Mouse (Mus musculus) heart, adult 8-10 months (tissue): ENCODE results near the gene Fkbp1a. TPM values are rescaled to one million over a fixed set of nuclear protein-coding genes. Genes with fewer than 3 reads are reported as not detected.
A peak's percentile ranks its signal among the peaks of the same experiment; 100 is the strongest.

Experiments
- DNase-seq: peaks from one replicate; pipeline ENCODE4 v3.0.0; 2022; ENCODE audit warnings: low spot score
- total RNA-seq, 4 experiments: library from RNA; stranded (reverse); gene quantifications; 2 replicates each; pipeline ENCODE4 v1.2.4; 2022

Fkbp1a gene
- 100 to 1,000 TPM; 185 to 207 (median 192) TPM for total RNA-seq

DNA sequence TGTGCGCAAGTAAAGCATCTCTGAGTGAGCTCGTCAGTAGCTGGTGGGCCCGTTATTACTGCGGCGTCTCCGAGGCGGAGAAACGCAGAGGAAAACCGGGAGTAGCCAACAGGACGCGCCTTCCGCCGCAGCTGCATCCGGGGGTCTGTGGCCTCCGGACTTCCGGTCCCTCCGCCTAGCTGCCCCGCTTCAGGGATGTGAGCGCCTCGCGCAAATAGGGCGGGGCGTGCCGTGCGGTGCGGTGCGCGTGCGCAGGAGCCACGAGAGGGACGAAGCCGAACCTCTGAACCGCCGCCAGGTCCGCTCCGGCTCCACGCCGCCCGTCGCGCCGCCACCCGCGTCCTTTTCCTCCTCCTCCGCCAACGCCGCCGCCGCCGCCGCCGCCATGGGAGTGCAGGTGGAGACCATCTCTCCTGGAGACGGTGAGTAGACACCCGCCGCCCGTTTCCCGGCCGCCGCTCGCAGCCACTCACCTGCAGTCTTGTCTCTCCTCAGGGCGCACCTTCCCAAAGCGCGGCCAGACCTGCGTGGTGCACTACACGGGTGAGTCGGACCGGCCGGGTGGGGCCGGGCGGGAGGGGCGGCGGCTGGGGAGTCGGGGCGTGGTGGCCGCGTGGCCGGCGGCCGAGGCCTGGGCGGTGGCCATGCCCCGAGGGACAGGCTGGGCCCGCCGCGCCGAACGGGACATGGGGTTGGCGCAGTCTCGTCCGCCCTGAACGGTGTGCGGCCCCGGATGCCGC lies at the start of gene Fkbp1a:
Gene Fkbp1a, plus strand, starts transcription at position 161 of the 740 bp plus-strand sequence.
- DNase-seq, result peak; percentile 97

DNA sequence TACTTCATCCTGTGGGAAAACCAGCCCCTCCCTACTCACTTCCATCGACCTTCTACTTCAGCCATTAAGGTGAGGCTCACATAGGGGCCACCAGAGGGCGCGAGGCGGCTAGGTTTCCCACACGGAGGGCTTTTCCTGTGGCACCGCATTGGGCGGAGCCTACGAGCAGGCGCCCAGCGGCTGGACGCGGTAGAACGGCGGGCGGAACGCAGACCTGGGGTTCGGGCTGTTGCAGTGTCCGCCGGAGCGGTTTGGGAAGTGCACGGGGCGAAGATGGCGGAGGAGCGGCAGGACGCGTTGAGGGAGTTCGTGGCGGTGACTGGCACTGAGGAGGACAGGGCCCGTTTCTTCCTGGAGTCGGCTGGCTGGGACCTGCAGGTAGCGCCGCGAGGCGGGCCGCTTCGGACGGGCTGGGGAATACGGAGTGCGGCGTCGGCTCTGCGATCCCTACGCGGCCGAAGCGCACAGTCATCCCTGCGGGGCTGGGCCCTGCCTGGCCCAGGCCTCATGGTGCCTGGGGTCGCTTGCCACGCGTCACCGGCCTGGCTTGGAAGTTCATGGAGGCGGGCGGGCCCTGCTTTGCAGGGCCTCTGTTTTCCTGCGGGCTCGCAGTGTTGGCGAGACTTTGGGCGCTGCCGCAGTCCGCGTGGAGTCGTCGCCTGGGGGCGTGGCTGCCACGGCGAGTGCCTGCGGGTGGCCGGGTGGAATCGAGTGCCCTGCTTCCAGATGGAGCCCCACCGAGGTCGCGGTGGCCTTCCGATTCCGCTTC lies 48.1 kb upstream of the Fkbp1a start, which contains the start of gene Nsfl1c:
Gene Nsfl1c, plus strand, starts transcription at position 148 of the 769 bp plus-strand sequence.
- DNase-seq, result peak; percentile 93

DNA sequence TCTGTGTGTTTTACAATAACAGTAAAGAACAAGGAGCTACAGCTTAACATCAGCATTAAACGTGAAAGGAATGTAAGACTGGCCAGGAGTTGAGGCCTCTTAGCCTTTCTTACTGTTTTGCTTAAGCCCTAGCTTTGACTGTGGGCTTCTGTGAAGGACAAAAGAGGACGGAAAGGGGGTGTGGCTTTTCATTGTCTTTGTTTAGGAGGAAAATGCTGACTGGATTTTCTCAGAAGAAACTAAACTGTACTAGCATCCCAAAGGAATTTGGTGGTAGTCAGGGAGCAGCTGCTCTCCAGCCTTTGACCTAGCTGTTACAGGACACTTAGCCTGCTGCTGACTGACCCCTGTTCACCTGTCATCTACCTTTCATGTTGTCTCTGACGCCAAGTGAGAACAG lies 43.9 kb upstream of the Fkbp1a start:
- no peak for DNase-seq

DNA sequence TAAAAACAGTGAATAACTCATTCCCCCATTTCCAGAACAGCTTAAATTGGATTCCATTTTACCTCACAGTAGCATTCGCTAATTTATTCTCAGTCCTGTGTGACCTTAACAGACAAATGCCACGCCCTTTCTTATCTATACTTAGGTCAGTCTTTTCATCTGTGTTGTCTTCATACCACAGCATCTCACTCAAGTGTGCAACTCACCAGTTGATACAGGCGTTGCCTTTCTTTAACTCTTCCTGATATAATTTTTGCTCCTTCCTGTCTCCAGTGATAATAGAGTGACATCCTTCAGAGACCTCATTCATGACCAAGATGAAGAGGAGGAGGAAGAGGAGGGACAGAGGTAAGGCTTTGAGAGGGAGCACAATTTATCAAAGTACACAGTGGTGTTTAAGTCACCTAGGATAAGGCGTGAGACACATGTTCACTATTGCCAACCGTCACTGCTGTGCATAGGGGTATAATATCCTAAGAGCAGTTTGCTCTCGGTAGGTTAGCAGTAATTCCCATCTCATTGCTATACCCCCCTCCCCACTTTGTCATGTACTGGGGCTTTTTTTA lies 41.8 kb upstream of the Fkbp1a start:
- no peak for DNase-seq

DNA sequence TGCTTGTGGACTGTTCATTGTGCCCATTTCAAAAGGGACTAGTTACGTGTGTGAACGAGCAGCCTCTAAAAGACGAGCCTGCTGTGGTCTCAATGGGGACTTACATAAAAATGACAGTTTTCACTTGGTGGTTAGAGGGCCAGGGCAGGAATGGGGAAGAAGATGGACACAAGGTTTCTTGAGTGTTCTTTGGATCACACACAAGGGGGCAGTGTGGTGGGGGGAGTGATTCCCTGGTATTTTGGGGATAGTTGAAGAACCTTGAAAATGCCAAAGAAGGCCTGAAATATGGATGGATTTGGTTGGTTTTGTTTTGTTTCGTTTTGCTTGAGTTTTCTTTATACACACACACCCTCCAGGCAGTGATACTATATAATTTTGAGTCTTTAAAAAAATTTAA lies 38.1 kb upstream of the Fkbp1a start:
- DNase-seq, result no peak

DNA sequence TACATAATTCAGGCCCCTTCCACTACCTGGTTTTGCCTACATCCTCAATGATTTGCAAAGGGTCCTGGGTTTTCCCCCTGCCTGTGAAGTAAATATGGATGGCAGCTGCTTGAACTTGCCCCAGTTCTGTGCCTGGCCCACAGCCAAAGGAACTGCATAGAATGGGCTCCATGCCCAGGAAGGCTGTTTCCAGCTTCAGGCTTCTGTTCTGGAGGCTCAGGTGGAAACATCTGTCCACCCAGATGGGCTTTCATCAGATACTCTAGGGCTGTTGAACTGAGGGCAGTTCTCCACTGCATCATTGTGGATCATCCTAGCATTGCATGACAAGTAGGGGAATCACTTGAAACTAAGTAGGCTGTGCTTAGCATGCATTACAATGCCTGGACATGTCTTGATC lies 30.1 kb upstream of the Fkbp1a start:
- peak; percentile 28 for DNase-seq

DNA sequence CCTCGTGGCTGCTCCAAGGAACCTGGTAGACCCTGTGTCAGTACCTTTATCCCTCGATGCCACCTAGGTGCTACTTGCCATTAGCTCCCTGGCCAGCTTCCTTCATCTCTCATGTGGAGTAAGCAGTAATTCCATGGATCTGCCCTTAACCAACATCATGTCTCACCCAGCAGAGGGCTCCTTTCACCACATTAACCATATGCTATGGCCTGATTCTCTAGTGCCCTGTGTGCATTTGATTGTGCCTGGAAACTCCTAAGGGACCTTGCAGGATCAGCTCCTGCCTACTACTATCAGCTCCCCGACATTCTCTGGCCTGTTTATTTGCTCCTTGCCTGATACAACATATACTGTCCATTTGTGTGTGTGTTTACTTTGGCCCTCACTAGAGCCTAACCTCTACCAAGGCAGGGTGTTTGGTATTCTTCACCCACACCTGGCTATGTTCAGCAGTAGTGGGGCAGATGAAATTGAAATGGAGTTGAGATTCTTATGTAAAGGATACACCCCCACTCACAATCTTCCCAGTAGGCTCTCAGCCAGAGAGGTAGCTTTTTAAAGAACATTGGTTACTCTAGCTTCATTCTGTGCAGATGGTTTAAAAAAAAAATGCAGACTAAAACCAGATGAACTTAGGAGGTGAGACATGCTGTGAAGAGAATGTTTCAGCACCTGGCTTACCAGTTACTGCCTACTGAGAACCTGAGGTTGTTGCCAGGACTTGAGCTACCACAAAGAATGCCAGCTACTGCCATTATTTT lies 28.6 kb upstream of the Fkbp1a start:
- no peak for DNase-seq

DNA sequence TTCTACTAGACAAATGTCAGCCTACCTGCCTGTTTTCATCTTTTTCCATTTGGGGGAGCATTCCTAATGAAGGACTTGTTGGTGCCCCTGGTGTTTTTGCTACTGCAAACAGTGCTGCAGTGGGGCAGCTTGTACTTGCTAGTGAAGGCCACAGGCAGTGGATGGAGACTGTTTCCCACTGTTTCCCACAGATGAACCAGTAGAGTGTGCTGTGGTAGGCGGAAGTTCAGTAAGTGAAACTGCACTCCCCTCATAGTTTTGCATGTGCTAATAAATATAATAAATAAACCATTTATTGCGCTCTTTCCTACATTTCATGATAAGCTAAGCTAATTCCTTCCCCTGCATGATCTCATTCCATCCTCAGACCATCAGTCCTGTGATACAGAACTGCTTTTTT lies 23.3 kb upstream of the Fkbp1a start:
- no peak for DNase-seq

DNA sequence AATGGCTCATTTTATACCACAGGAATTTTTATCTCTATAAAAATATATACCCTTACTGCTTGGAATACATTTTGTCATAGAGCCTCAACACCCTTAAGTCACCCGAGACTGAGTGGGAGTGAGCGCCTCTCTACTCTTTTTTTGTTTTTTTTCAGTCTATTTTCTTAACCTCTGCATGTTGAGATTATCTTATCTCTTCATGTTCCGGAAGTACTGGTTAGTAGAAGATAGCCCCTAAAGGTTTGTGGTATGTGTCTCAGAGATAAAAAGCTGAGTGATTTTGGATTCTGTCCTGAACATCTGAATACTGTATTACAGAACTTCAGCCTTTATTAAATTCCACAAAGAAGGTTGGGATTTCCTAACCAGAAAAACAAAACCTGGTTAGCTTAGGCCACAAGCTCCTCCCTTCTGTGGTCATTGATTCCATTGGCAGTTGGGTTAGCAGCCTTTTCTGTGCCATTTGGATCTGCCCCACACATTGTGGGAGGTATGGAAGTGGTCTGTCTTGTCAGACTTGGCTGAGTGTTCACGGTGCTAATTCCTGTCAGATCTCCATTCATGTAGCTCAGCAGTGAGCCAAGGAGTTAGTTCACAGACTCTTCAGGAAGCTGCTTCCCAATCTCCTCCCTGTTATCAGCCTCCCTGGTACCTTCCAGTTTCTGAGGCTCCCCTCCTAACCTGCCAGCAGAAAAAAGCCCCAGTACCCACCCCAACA lies 17.8 kb upstream of the Fkbp1a start:
- DNase-seq, result no peak

DNA sequence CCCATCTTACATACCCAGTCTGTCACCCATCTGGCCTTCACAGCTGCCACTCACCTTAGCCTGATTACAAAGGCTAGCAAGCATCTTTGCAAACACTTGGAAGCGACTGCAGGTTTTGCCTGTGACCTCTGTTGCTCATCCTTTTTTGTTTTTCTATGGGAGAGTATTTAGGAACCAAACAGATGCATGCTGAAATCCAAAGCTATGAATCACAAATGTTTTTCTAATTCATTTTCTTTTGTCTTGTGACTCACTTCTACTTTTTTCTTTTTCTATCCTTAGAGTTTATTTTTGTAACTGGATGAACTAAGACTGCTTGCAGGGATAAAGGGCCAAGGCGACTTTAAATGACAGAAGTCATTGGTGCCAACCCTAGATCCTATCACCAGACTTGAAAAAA lies 16.8 kb upstream of the Fkbp1a start:
- DNase-seq, result no peak

DNA sequence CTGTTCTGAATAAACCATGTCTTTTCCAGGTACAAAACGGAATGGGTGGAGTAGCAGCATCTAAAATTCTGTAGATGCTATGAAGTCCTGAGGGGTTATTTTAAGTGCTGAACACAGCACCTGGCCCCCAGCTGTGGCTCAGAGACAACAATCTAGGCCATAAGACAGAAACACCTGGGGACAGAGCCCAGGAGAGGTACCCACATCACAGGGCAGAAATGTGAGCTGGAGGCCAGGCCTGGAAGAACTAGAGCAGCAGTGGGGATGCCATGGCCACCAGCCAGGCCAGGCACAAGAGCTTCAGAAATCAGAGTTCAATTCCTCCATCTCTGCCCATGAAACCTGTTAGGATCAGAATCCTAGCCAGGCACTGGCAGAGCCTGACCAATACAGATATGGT lies 14.2 kb upstream of the Fkbp1a start:
- DNase-seq, result no peak

DNA sequence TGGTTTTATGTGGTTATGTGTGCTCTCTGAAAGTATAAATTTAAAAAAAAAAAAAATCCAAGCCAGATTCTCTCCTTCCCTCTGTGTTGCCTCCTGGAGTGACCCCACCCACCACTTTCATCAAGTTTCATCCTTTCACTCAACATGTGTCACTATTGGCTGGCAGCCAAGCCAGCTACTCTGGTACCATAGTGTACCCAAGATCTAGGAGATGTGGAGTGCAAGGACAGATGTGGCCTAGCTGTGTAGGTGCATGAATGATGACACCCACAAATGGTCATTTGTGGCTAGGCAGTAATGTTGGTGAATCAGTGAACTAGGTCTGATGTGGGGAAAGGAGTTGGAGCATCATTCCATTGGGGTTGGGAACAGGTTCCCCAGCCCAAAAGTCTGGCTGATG lies 13.1 kb upstream of the Fkbp1a start:
- no peak for DNase-seq

DNA sequence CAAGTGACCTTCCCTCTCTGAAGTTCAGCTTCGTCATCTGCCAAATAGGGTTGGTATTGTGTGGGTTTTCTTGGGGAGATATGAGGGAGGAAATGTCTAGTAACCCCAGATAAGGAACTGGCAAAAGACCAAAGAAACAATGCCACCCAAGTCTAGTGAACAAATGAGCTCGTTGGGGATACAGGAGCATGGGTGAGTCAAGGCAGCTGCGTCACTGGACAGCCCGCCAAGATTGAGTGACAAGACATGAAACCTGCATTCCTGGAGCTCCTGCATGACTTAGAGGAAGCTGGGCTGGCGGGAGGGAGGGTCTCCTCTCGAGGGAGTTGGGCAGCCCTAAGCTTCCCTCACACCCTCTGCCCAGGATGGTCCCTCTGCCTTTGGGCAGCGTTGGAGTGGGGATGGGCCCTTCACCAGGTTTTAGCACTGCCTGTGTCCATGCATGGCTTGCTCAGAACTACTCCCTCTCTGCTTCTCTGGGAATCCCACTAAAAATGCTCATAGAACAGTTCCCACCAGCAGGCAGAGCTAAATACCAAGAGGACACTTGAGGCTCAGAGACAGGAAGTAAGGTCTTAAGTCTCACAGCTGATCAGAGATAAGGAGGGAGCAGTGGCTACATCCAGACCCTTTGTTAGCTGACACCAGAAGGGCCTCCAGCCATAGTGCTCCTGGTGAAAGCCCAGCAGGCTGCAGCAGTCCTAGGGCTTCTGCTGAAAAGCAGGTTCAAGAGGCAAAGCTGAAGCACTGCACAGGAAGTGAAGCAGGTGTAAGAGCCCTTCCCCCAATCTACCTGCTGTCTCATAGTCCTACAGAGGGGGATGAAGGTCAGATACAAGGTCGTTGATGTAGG lies 11.7 kb upstream of the Fkbp1a start:
- no peak for DNase-seq

DNA sequence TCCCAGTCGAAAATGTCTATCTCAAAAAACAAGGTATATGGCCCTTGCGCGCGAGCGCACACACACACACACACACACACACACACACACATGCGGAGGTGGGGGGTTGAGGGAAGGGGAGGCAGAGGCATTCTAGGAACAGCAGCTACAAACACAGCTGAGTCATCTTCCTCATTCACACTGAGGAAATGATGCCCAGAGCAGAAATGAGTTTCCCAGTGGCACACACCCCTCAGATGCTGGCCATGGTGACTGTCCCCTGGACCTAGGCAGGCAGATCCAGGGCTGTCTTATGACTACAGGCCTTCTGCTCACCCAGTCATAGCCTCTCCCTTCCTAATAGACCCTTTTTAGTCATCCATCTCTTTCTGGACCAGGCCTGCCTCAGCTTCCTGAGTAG lies 8.7 kb upstream of the Fkbp1a start:
- no peak for DNase-seq

DNA sequence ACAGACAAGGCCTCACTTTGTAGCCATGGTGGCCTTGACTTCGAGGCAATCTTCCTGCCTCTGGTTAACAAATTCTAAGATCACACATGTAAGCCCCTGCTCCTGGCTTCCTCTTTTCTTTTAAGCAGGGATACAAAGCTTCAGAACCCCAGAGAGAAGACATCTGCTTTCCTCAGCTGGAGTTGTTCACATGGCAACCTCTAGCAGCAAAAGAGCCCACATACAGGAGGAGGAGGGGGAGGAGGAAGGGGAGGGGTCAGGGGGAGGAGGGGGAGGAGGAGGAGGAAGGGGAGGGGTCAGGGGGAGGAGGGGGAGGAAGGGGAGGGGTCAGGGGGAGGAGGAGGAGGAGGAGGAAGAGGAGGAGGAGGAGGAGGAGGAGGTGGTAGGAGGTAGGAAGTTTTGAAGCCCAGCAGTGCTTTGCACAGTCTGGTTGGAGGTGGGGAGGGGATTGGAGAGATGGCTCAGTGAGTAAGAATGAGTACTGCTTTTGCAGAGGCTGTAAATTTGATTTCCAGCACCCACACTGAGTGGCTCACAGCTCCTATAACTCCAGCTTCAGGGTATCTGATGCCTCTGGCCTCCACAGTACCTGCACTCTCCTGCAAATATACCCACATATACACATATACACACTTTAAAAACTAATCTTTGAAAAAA lies 6.2 kb upstream of the Fkbp1a start:
- DNase-seq, result no peak

DNA sequence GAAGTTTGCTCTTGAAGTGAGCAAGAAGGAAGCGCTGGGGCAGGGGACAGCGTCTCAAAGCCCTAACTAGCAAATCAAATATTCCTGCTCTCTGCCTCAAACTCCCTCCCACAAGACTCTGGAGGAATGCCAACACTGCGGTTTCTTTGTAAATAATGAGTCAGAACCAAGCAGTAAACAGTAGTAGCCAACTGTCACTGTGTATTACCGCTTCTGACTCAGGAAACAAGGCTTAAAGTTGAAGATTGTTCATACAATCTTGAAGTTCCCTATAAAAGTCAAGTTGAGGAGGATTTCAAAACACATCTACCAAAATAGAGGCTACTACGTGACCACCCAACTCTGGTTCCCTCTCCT lies 5.7 kb upstream of the Fkbp1a start:
- DNase-seq, result peak; percentile 49

DNA sequence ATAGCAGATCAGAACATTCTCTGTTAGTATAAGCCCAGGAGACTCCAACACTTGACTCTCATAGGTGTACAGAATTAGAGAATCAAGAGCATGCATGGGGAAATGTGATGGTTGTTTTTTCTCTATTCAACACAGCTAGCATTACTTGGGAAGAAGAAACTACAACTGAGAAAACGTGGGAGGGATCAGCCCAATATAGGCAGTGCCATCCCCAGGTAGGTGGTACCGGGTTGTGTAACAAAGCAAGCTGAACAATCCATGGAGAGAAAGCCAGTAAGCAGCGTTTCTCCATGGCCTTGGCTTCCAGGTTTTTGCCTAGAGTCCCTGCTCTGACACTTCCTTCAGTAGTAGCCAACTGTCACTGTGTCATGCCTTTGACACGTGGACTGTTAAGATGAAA lies 3.6 kb upstream of the Fkbp1a start:
- DNase-seq, result no peak

DNA sequence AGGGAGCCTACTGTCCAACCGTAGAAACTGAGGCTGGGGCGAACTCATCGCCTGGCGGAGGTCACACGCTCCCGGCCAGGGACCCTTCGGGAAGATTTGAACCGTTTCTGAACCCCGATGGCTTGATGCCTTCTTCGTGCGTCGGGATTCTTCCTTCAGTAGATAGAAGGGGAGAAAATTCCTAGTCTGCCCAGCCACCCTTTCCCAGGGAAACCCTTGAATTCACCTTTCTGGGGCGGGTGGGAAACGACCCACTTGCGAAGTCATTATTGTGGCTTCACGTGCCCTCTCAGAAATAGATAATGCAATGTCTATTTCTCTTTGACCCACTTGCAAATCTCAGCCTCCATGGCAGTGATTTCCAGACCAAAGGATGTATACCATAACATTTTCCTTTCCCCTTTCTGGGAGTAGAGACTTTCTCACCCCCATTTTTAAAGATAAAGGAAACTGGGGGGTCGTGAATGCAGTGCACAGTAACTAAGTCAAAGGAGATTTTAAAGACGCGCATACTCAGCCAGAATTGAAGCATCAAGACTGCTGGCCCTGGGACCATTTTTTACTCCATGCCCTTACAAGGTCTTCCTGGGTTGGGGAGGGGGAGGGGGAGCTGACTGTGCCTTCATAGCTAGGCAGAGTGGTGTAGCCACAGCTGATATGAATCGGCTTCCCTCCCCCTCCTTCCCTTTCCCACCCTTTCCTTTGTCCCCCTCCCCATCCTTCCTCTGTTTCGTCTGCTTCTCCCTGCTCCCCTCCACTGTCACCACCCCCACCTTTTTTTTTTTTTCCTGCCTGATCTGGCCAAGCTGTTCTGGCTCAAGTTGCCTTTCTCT lies 996 bp downstream of the Fkbp1a start:
- peak; percentile 65 for DNase-seq

DNA sequence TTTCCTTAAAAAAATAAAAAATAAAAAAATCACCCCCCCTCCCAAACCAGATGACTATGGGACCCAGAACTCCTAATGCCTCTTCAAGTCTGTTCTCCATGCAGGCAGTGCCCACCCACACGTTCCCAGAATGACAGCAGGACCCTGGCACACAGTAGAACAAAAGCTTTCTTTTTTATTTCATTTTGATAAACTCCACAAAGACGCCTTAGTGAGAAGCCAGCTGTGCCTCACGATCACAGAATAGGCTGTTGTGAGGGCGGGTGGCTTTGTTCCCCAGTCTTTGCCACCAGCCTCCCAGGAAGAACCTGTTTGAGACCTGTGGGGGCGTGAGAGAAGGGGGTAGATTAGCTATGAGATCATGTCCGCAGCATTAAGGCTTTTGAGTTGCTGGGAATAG lies 2.4 kb downstream of the Fkbp1a start:
- no peak for DNase-seq
